Mouse (Mus musculus) spleen, adult 2 months (tissue): Measurements from ENCODE around the gene Dexi. TPM values are rescaled to one million over a fixed set of nuclear protein-coding genes. Genes with fewer than 3 reads are reported as not detected.

ENCODE experiments used
- DNase-seq, 2 experiments: peaks; one replicate each; pipeline versions ENCODE4 v3.0.0 to v3.0.0-alpha.2; 2012 to 2021; ENCODE audit warnings: low spot score in 2 of 2, low read depth in 1 of 2
- H3K27ac ChIP-seq: fragments of 200-500 bp; 2 replicates; pipeline ENCODE4 v1.5.1; 2012; ENCODE audit warnings: low read length, inconsistent platforms; ENCODE audit not compliant: insufficient read depth
- H3K27me3 ChIP-seq: fragments of 200-500 bp; 2 replicates; pipeline ENCODE4 v1.6.1; 2012; ENCODE audit warnings: mild to moderate bottlenecking, moderate library complexity, low read length, inconsistent platforms; ENCODE audit not compliant: control insufficient read depth, insufficient read depth
- H3K36me3 ChIP-seq: fragments of 200-500 bp; 2 replicates; pipeline ENCODE4 v1.6.1; 2012; ENCODE audit warnings: mild to moderate bottlenecking, low read length, inconsistent platforms; ENCODE audit not compliant: control insufficient read depth, insufficient read depth
- H3K4me1 ChIP-seq: fragments of 200-500 bp; 2 replicates; pipeline ENCODE4 v1.6.1; 2011; ENCODE audit warnings: inconsistent platforms; ENCODE audit not compliant: control insufficient read depth, insufficient read depth, insufficient read length
- H3K4me3 ChIP-seq: fragments of 200-500 bp; 2 replicates; pipeline ENCODE4 v1.5.1; 2011; ENCODE audit warnings: mild to moderate bottlenecking, inconsistent platforms; ENCODE audit not compliant: insufficient read depth, insufficient read length; ENCODE audit errors: extremely low read depth
- CTCF ChIP-seq: fragments of 200-500 bp; IDR thresholded peaks from 2 replicates; pipeline ENCODE4 v1.5.1; 2011; ENCODE audit warnings: mild to moderate bottlenecking, inconsistent platforms; ENCODE audit not compliant: insufficient read depth, insufficient read length, insufficient replicate concordance; ENCODE audit errors: extremely low read depth
- POLR2A ChIP-seq: fragments of 200-500 bp; IDR thresholded peaks from 2 replicates; pipeline ENCODE4 v1.6.1; 2011; ENCODE audit warnings: low read depth, low read length, inconsistent platforms
- WGBS: fragments of 180-500 bp; shearing (Covaris S2); methylation state at CpG from one replicate; pipeline ENCODE4 v1.1.7; 2018; 5-methylcytosine and 5-hydroxymethylcytosine counted together
- polyA plus RNA-seq: library from polyadenylated mRNA; depleted of rRNA; stranded (reverse); fragments of >200 nt; gene quantifications from 2 replicates; pipeline ENCODE4 v1.2.3, GENCODE M21; 2012

Dexi gene
- polyA plus RNA-seq, 1 experiment: 40.8 TPM

DNA sequence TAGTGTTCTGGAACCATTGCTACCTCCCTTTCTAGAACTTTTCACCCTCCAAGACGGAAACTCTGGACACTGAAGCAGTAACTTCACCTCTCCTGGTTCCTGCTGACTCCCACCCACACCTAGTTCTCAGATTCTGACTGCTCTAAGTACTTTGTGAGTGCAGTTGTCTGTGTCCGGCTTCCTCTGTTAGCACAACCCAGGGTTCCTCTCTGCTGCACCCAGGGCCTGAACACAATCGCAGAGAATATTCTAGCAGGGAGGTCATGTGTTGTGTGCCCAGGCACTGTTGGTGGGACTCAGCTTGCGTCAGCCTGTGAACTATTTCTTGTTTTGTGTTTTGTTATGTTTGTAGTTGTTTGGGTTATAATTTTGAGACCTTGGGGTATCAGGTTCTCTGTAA is 51.1 kb downstream of the Dexi start:
- peaks cover 19% of the 10 kb centered on the region; the same call in 1 of the 2 replicates for H3K4me1 ChIP-seq
- DNase-seq: peak in 1 of 2 experiments; percentile 38
- no peak for TF ChIP-seq CTCF
- H3K36me3 ChIP-seq: peaks cover 16% of the 10 kb centered on the region
- H3K27me3 ChIP-seq: no peaks in the 10 kb centered on the region
- WGBS: 41% methylated on average over 4 of the region's 4 CpGs
- peak overlapping the region; percentile 53 for H3K27ac ChIP-seq
- no peak overlapping the region; the same call in 1 of the 2 replicates for H3K4me3 ChIP-seq

DNA sequence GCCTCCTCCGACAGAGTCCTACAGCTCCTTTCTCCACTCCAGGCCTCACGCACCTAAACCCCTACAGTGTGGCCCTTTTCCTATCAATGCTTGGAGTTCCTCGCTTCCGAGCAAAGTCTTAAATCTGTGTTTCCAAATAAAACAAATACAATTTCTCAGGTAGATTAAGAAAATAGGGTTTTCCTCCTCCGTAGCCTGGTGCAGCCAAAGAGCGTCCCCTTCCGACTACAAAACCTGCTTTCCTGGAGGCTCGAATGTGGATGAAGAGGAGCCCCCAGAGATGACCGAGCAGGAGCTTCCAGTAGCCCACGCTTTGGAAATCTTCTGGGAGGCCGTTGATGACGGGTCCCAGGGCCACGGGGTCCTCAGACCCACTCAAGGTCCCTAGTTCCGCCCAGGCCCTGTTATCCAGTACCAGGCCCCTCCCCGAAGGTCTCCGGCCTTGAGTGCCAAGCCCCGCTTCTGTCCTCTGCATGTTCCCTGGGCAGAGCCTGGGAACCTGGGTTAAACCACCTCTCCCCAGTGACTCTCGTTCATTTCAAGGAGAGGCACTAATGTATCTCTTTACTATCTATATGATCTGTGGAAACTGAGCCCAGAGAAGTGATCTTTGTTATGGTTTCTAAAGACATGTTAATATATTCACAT is 52.2 kb downstream of the Dexi start:
- TF ChIP-seq CTCF (no peak), POLR2A (no peak)

DNA sequence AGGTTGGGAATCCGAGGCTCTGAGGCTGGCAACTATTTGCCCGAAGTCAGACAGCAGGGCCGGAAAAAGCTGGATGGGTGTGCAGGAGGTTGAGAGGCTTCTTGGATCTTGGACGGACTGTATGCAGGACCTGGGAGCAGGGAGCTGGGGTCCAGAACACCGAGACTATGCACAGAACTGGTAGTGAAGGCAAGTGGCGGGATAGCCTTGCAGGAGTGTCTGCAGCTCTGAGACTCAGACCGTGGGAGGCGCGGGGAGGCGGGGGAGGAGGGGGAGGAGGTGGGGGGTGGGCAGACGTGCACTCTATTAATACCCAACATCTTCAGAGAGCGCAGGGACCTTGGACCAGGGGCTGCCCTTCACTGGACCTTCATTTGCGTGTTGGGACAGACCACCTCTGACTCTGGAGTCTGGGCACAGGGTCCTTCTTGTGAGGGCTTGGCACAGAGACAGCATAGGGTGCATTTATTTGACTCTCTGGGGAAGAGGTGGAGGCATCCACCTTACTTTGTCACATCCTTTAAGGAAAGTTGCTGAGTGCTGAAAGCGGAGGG is 52.9 kb downstream of the Dexi start:
- 21% methylated on average over 12 of the region's 14 CpGs for WGBS
- TF ChIP-seq CTCF: no peak
- no peak for TF ChIP-seq POLR2A
- H3K36me3 ChIP-seq: peaks cover 14% of the 10 kb centered on the region
- H3K4me1 ChIP-seq: peaks cover 7% of the 10 kb centered on the region; the same call in 1 of the 2 replicates
- peak overlapping the region; percentile 72 for H3K4me3 ChIP-seq
- DNase-seq: no peak
- peak overlapping the region; percentile 91 for H3K27ac ChIP-seq
- no peaks in the 10 kb centered on the region for H3K27me3 ChIP-seq

More for the DNA sequence above, 52.2 kb downstream of the Dexi start:
- WGBS: 89% methylated on average over 18 of the region's 18 CpGs
- DNase-seq: no peak
- H3K27ac ChIP-seq: peak overlapping the region; percentile 50
- H3K27me3 ChIP-seq: no peaks in the 10 kb centered on the region
- H3K36me3 ChIP-seq: peaks cover 16% of the 10 kb centered on the region
- H3K4me1 ChIP-seq: peaks cover 13% of the 10 kb centered on the region; the same call in 1 of the 2 replicates
- peak overlapping the region; percentile 72 for H3K4me3 ChIP-seq

DNA sequence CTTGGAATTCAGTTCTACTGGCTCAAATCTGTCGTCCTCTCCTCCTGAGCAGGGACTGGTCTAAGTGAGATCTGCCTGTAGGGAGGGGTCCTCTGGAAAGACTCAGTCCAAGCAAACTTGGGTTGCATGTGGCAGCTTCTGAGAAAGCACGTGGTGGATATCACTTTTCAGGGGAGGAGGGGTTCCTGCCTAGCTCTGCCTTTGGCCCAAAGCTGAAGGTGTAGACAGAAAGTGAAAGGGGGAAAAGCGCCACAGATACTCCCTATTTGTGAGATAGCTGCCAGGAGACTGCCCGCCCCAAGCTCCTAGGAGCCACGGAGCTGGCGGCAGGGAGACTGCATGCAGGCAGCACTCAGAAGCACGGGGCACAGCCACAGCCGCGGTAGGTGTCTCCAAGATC is 53.4 kb downstream of the Dexi start:
- Histone ChIP-seq H3K4me3 (peak overlapping the region; percentile 72), H3K4me1 (peaks cover 7% of the 10 kb centered on the region; the same call in 1 of the 2 replicates), H3K27me3 (no peaks in the 10 kb centered on the region), H3K36me3 (peaks cover 12% of the 10 kb centered on the region), H3K27ac (peak overlapping the region; percentile 91)
- 6% methylated on average over 9 of the region's 9 CpGs for WGBS
- TF ChIP-seq POLR2A (no peak), CTCF (no peak)
- peak in 1 of 2 experiments; percentile 33 for DNase-seq

DNA sequence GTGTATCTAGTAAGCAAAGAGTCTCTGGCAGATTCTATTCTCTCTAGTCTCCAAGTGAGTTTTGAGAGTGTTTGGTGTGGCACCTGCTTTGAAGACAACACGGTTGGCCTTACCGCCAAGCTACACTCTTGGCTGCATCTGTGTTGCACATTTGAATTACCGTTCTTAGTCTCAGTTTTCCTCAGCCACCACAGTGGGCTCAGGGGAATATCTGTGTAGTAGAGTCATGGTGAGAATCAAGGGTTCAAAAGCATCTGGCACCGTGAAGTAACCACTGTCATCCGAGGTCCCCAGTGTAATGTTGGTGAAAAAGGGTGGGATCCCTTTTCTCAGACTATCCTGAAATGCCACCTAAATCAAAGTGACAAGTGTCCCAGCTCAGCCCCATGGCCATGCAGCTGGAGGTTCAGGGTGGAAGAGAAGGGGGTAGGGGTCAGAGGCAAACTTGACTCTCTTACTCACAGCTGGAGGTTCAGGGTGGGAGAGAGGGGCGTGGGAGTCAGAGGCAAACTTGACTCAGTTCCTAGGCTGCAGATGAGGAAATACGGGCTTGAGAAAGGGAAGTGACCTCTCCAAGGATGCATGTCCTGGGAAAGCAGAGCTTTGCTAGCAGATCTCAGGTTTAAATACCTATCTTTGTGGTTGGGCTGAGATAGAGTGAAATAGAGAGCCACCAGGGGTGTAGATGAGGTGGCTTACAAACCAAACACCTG is 53.9 kb downstream of the Dexi start:
- 30% methylated on average over 7 of the region's 7 CpGs for WGBS
- Histone ChIP-seq H3K4me1 (peaks cover 7% of the 10 kb centered on the region; the same call in 1 of the 2 replicates), H3K27me3 (no peaks in the 10 kb centered on the region), H3K4me3 (peak overlapping the region; percentile 72), H3K36me3 (peaks cover 12% of the 10 kb centered on the region), H3K27ac (peak overlapping the region; percentile 91)
- no peak for TF ChIP-seq POLR2A
- no peak for TF ChIP-seq CTCF
- no peak for DNase-seq

DNA sequence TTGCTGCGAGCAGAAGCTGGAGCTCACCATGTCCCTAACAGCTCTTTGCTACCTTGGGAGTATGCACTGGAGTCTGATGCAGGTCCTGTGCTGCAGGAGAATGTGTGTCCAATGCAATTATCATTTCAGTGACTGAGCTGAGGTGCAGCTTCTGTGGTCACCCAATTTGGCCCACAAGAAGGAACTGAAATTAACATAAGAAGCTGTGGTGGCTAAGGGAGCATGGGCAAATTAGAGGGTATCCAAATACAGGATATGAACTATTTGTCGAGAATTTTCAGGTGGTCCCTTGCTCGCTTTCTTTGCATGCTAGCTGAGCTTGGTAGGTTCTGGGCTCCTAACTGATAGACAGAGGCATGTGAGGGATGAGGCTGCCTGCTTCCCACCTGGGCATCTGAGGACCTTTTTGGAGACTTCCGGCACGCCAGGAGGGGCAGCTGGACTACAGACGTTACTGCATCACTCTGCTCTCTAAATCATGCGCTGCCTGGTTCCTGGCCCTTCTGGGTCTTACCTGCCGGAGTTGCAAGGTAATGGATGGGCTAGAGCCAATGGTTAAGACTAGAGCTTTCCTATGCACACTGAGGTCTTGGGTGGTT is 54.9 kb downstream of the Dexi start:
- Histone ChIP-seq H3K27me3 (no peaks in the 10 kb centered on the region), H3K4me3 (peak overlapping the region; percentile 72), H3K36me3 (peaks cover 8% of the 10 kb centered on the region), H3K4me1 (0 out of 2 replicates have a peak, but pooled peaks cover 4% of the 10 kb centered on the region), H3K27ac (peak overlapping the region; percentile 91)
- 51% methylated on average over 8 of the region's 8 CpGs for WGBS
- TF ChIP-seq POLR2A (peak; percentile 21; the same call in 1 of the 2 replicates), CTCF (no peak)
- peak; percentile 47 to 63 for DNase-seq
